Mouse (Mus musculus): Measurements from ENCODE around the gene Rasgrf1. TPM values are rescaled to one million over a fixed set of nuclear protein-coding genes. Genes with fewer than 3 reads are reported as not detected.

Rasgrf1 gene
- polyA plus RNA-seq, 1 experiment from 2014 or later = not detected

- no peak overlapping the region for H3K27ac ChIP-seq
- no peaks in the 10 kb centered on the region for H3K36me3 ChIP-seq (ENCODE audit: inconsistent target)
- H3K79me2 ChIP-seq (ENCODE audit: inconsistent target) = no peaks in the 10 kb centered on the region
- 94% methylated on average over 10 of the region's 10 CpGs for WGBS (ENCODE audit: missing documents)
- H3K4me3 ChIP-seq (ENCODE audit: inconsistent target) = no peak overlapping the region
These were observed 60.6 kb downstream of the Rasgrf1 start for GRCm38 (mm10) chr9:89970271-89970670.

GRCm38 (mm10) chr9:89970886-89971486 is 61.3 kb downstream of the Rasgrf1 start:
- H3K79me2 ChIP-seq (ENCODE audit: inconsistent target) = no peaks in the 10 kb centered on the region
- WGBS (ENCODE audit: missing documents) = 65% methylated on average over 11 of the region's 11 CpGs

DNA sequence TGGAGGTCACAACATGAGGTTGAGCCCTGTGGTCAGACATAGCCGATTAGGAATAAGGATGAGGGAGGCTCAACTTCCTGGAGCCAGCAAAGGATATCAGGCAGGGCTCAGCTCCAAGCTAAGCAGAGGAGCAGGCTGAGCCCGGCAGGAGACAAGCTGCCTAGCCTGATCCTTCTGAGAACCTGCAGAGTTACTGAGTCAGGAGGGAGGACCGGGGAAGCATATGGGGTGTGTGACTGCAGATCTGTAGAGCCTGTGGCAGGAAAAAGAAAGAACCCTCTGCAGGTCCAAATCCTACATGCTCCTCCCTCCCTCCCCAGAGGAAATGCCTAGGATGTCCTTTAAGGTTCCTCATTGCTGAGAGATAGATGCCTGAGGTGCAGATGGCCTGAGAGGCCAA is 62.6 kb downstream of the Rasgrf1 start:
- no peaks in the 10 kb centered on the region for H3K79me2 ChIP-seq (ENCODE audit: inconsistent target)
- no peak overlapping the region for H3K27ac ChIP-seq
- H3K36me3 ChIP-seq (ENCODE audit: inconsistent target) = no peaks in the 10 kb centered on the region
- no peak overlapping the region for H3K4me3 ChIP-seq (ENCODE audit: inconsistent target)
- 69% methylated on average over 3 of the region's 3 CpGs for WGBS (ENCODE audit: missing documents)

More at GRCm38 (mm10) chr9:89970886-89971486, 61.3 kb downstream of the Rasgrf1 start:
- H3K27ac ChIP-seq = no peak overlapping the region
- no peak overlapping the region for H3K4me3 ChIP-seq (ENCODE audit: inconsistent target)
- H3K36me3 ChIP-seq (ENCODE audit: inconsistent target) = no peaks in the 10 kb centered on the region

DNA sequence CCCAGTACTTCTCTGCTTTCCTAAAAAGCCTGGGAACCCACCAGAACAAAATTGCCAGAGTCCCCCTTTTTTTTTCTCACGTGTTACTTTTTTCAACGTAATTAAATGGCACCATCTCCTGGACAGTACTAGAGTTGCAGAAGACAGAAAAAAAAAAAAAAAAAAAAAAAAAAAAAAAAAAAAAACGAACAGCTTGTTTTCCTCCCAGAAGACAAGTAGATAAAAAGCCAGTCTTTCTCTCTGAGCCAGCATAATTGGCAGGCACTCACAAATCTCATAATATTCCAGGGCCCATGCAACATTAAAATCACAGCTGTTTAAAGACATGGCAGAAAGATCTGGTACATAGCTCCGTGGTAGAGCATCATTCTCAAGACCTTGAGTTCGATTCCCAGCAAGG is 64.1 kb downstream of the Rasgrf1 start:
- Histone ChIP-seq H3K36me3 (ENCODE audit: inconsistent target) (no peaks in the 10 kb centered on the region), H3K79me2 (ENCODE audit: inconsistent target) (no peaks in the 10 kb centered on the region)
- WGBS (ENCODE audit: missing documents) = 43% methylated on average over 4 of the region's 5 CpGs

GRCm38 (mm10) chr9:89974463-89974931 is 64.8 kb downstream of the Rasgrf1 start:
- 83% methylated on average over 10 of the region's 10 CpGs for WGBS (ENCODE audit: missing documents)
- H3K36me3 ChIP-seq (ENCODE audit: inconsistent target) = no peaks in the 10 kb centered on the region
- H3K27ac ChIP-seq = no peak overlapping the region
- H3K4me3 ChIP-seq (ENCODE audit: inconsistent target) = no peak overlapping the region
- no peaks in the 10 kb centered on the region for H3K79me2 ChIP-seq (ENCODE audit: inconsistent target)

More for the DNA sequence above, 64.1 kb downstream of the Rasgrf1 start:
- Histone ChIP-seq H3K27ac (no peak overlapping the region), H3K4me3 (ENCODE audit: inconsistent target) (no peak overlapping the region)

- Histone ChIP-seq H3K79me2 (ENCODE audit: inconsistent target) (no peaks in the 10 kb centered on the region), H3K36me3 (ENCODE audit: inconsistent target) (no peaks in the 10 kb centered on the region), H3K4me3 (ENCODE audit: inconsistent target) (no peak overlapping the region), H3K27ac (no peak overlapping the region)
- 96% methylated on average over 6 of the region's 6 CpGs for WGBS (ENCODE audit: missing documents)
These were observed 66.7 kb downstream of the Rasgrf1 start for GRCm38 (mm10) chr9:89976366-89976940.

DNA sequence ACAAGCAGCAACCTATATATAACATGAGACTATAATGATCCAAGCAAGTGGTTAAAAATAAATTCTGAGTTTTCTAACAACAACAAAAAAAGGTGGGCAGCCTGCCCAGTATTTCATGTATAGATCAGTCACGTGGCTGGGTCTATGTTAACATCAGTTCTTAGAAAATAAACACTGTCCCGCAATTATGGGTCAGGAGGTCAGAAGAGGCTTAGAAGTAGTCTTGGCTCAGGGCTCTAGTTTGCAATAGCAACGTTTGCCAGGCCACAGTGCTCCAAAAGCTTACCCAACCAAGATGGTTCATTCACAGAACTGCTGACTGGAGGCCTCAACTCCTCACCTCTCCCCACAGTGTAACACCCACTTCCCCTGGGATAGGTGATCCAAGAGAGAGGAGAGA is 69.5 kb downstream of the Rasgrf1 start:
- H3K79me2 ChIP-seq (ENCODE audit: inconsistent target) = no peaks in the 10 kb centered on the region
- H3K4me3 ChIP-seq (ENCODE audit: inconsistent target) = no peak overlapping the region
- H3K27ac ChIP-seq = no peak overlapping the region
- H3K36me3 ChIP-seq (ENCODE audit: inconsistent target) = no peaks in the 10 kb centered on the region
- 68% methylated on average over 3 of the region's 3 CpGs for WGBS (ENCODE audit: missing documents)

GRCm38 (mm10) chr9:89982256-89982655 is 72.5 kb downstream of the Rasgrf1 start:
- Histone ChIP-seq H3K27ac (no peak overlapping the region), H3K36me3 (ENCODE audit: inconsistent target) (no peaks in the 10 kb centered on the region), H3K4me3 (ENCODE audit: inconsistent target) (no peak overlapping the region), H3K79me2 (ENCODE audit: inconsistent target) (no peaks in the 10 kb centered on the region)
- WGBS (ENCODE audit: missing documents) = 93% methylated on average over 1 of the region's 1 CpGs

DNA sequence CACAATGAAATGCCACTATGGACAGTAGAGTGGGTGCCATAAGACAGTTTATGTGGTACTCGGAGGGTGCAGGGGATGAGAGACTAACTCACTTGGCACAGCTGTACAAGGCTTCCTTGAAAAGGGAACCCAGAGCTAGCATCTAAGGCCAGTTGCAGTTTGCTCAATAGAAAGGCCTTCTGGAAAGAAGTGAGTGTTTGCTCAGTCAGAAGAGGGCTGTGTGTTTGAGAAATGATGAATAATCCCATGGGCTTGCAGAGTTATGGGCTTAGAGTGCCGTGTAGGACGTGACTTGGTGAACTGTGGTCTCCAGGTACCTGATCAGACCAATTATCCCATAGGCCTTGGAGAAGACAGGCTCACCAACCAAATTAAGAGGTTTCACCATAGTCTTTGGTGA is 78.3 kb downstream of the Rasgrf1 start:
- H3K79me2 ChIP-seq (ENCODE audit: inconsistent target) = no peaks in the 10 kb centered on the region
- 80% methylated on average over 3 of the region's 3 CpGs for WGBS (ENCODE audit: missing documents)
- H3K4me3 ChIP-seq (ENCODE audit: inconsistent target) = no peak overlapping the region
- no peaks in the 10 kb centered on the region for H3K36me3 ChIP-seq (ENCODE audit: inconsistent target)
- H3K27ac ChIP-seq = no peak overlapping the region

DNA sequence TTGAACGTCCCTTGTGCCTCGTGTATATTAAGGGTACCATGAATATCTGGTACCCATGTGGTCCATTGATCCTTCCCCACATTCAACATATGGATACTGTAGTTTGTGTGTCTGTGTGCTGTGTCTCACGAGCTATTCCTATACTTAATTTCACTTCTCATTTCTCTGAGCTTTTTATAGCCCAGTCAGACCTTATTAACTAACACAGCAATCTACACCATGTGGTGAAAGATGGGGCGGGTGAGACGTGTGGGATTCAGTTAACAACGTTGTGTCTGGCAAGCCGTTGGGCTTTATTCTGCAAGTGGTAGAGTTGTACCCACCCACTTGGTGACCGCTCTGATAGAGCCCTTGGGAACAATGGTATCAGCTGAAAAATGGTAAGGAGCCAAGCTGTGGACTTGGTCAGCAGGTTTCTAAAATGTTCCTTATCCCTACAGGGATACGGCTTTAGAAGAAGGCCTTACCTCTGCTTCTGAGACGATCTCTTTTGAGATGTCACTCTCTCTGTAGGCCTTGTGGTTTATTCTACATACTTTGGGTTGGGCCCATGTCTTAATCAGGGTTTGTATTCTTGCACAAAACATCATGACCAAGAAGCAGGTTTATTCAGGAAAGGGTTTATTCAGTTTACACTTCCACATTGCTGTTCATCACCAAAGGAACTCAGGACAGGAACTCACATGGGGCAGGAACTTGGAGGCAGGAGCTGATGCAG is 79.3 kb downstream of the Rasgrf1 start:
- Histone ChIP-seq H3K79me2 (ENCODE audit: inconsistent target) (no peaks in the 10 kb centered on the region), H3K36me3 (ENCODE audit: inconsistent target) (no peaks in the 10 kb centered on the region), H3K27ac (no peak overlapping the region), H3K4me3 (ENCODE audit: inconsistent target) (no peak overlapping the region)
- WGBS (ENCODE audit: missing documents) = 23% methylated on average over 10 of the region's 10 CpGs

DNA sequence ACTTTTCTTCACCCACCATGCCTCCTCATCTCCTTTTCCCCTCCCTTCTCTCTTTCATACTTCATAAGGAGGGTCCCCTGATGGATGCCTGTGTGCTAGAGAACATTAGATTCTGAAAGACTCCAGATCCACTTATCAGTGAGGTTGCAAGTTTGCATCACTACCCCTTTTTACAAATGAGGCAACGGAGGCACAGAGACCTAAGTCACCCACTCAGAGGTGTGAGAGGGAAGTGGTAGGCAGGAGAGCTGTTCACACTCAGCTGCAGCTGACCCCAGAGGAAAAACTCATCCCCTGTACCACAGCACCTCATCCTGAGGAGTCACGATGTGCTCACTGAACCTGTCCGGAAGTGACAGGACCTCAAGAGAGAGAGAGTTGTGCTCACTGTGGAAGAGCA is 96.7 kb downstream of the Rasgrf1 start:
- no peak overlapping the region for H3K27ac ChIP-seq
- no peak overlapping the region for H3K4me3 ChIP-seq (ENCODE audit: inconsistent target)
- H3K79me2 ChIP-seq (ENCODE audit: inconsistent target) = no peaks in the 10 kb centered on the region
- 78% methylated on average over 3 of the region's 3 CpGs for WGBS (ENCODE audit: missing documents)
- no peaks in the 10 kb centered on the region for H3K36me3 ChIP-seq (ENCODE audit: inconsistent target)

- Histone ChIP-seq H3K79me2 (ENCODE audit: inconsistent target) (no peaks in the 10 kb centered on the region), H3K27ac (no peak overlapping the region), H3K4me3 (ENCODE audit: inconsistent target) (no peak overlapping the region), H3K36me3 (ENCODE audit: inconsistent target) (no peaks in the 10 kb centered on the region)
- WGBS (ENCODE audit: missing documents) = 89% methylated on average over 2 of the region's 2 CpGs
These were observed 97.4 kb downstream of the Rasgrf1 start for GRCm38 (mm10) chr9:90007094-90007493.

GRCm38 (mm10) chr9:90008138-90008537 is 98.4 kb downstream of the Rasgrf1 start:
- 90% methylated on average over 5 of the region's 6 CpGs for WGBS (ENCODE audit: missing documents)
- H3K79me2 ChIP-seq (ENCODE audit: inconsistent target) = no peaks in the 10 kb centered on the region
- no peak overlapping the region for H3K27ac ChIP-seq
- H3K4me3 ChIP-seq (ENCODE audit: inconsistent target) = no peak overlapping the region
- no peaks in the 10 kb centered on the region for H3K36me3 ChIP-seq (ENCODE audit: inconsistent target)

DNA sequence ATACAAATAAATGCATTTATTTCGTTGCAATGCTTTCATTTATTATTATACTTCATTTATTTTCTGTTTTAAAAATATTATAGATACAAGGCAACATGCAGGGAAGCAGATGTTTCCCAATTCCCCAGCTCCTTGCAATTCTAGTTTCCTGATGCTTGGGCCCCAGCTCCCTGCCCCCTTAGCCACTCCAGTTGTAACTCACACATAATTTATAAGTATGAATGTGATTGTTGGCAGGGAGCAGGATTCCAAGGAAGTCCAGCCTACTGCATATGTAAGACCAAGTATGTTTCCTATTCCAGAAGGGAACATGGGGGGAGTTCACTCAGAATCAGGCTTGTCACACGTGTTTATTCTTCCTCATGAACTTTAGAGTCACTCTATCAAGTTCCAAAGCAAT is 102.1 kb downstream of the Rasgrf1 start:
- no peaks in the 10 kb centered on the region for H3K79me2 ChIP-seq (ENCODE audit: inconsistent target)
- no peaks in the 10 kb centered on the region for H3K36me3 ChIP-seq (ENCODE audit: inconsistent target)
- no peak overlapping the region for H3K27ac ChIP-seq
- H3K4me3 ChIP-seq (ENCODE audit: inconsistent target) = no peak overlapping the region
- 90% methylated on average over 2 of the region's 2 CpGs for WGBS (ENCODE audit: missing documents)

DNA sequence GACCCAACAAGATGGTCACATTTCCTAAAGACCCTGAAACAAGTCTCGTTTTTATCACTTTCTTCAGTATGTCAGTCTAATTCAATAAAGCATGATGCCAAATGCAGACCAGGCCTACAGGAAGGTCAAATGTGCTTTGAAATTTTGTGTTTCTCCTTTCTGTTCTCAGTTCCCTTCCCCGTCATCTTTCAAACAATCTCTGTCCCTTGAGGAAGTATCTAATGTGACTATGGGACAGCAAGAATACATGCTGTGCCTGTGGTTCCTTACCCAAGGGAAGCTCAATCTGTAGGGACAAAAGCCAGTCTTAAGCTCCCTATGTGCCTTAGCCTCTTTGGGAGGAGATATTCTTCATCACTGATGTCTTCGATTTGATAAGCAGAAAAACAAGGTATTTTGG is 104.9 kb downstream of the Rasgrf1 start:
- peak overlapping the region; percentile 38 for H3K27ac ChIP-seq
- H3K36me3 ChIP-seq (ENCODE audit: inconsistent target) = no peaks in the 10 kb centered on the region
- H3K79me2 ChIP-seq (ENCODE audit: inconsistent target) = no peaks in the 10 kb centered on the region
- H3K4me3 ChIP-seq (ENCODE audit: inconsistent target) = no peak overlapping the region
- WGBS (ENCODE audit: missing documents) = 37% methylated on average over 3 of the region's 3 CpGs

Measured in macrophage (primary cell).